Mouse (Mus musculus) CD4-positive, CD25-positive, alpha-beta regulatory T cell, adult 9 weeks (primary cell): Measurements from ENCODE around the gene Zfp445. TPM values are rescaled to one million over a fixed set of nuclear protein-coding genes. Genes with fewer than 3 reads are reported as not detected.

Source experiments
- polyA plus RNA-seq: library from polyadenylated mRNA; unstranded; fragments of 100-300 nt; shearing (Covaris generic); gene quantifications from one replicate; pipeline ENCODE4 v1.2.1, GENCODE M21; 2017

The Zfp445 gene
- 109 TPM for polyA plus RNA-seq

GRCm38 (mm10) chr9:122865697-122866166 lies at the start of gene Zfp445:
Gene Zfp445 (minus strand): TSS chr9:122866006.

GRCm38 (mm10) chr9:122885385-122885784 lies 19.6 kb upstream of the Zfp445 start, which contains the start of gene Zkscan7:
Gene Zkscan7 (plus strand): TSS chr9:122885685.

GRCm38 (mm10) chr9:122843760-122844159 lies 22.0 kb downstream of the Zfp445 start, which contains the start of gene Gm35549:
Gene Gm35549 (minus strand): TSS chr9:122844035.

GRCm38 (mm10) chr9:122805053-122805844 lies 60.6 kb downstream of the Zfp445 start, which contains the start of gene Tcaim:
Gene Tcaim (plus strand): TSS chr9:122805539.

Other genes starting within 250 kb of the Zfp445 start
- gene Topaz1, start 118.7 kb downstream of the Zfp445 start, polyA plus RNA-seq, result not detected
- 18.4 TPM for gene Tcaim, start 60.5 kb downstream of the Zfp445 start, polyA plus RNA-seq
- gene Gm35549, start 22.0 kb downstream of the Zfp445 start, polyA plus RNA-seq, result 1.7 TPM
- gene Zkscan7, start 19.7 kb upstream of the Zfp445 start, polyA plus RNA-seq, result 4.9 TPM
- not detected for gene Zfp105, start 57.1 kb upstream of the Zfp445 start, polyA plus RNA-seq
- gene 1110059G10Rik, start 85.0 kb upstream of the Zfp445 start, polyA plus RNA-seq, result 37.2 TPM
- gene Kif15, start 85.0 kb upstream of the Zfp445 start, polyA plus RNA-seq, result 6.5 TPM
- gene Tmem42, start 155.3 kb upstream of the Zfp445 start, polyA plus RNA-seq, result 13.7 TPM
- gene Tgm4, start 168.7 kb upstream of the Zfp445 start, polyA plus RNA-seq, result 0.93 TPM
- 10.9 TPM for gene Zdhhc3, start 247.2 kb upstream of the Zfp445 start, polyA plus RNA-seq
- 119 TPM for gene Exosc7, start 247.2 kb upstream of the Zfp445 start, polyA plus RNA-seq